Comparison of ENCODE assay signal across 8 mouse cellular contexts in the genomic region with DNA sequence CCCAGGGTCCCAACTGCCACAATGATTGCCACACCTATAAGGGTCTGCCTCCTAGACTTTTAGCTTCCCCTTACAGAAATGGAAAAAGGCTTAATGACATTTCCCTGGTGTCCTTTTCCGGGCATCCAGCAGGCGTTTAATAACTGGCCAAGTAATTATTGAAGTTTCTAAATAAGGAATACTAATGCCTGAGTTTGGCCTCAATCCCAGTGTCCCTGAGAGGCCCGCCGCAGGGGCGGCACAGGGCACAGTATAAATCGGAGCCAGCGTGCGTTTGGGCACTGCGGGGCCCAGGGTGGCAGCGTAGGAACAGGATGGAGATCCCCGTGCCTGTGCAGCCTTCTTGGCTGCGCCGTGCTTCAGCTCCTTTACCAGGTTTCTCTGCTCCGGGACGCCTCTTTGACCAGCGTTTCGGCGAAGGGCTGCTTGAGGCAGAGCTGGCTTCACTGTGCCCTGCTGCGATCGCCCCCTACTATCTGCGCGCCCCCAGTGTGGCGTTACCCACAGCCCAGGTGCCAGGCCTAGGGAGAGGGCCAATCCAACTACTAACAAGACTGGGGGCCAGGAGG. TPM values are rescaled to one million over a fixed set of nuclear protein-coding genes. Genes with fewer than 3 reads are reported as not detected.
DNase-seq lines count a peak whose midpoint lies in the region; ATAC-seq and TF ChIP-seq lines count a peak whose summit lies in the region.

No protein-coding gene starts in this region.

- no peaks in the 10 kb centered on the region for H3K9me3 ChIP-seq in embryonic facial prominence, embryonic 11.5 days (replicated peaks; ENCODE audit: control insufficient read depth, low read length)
- no peaks in the 10 kb centered on the region for H3K9me3 ChIP-seq in lung, embryonic 16.5 days (ENCODE audit: control insufficient read depth, low read length)

- no peak for TF ChIP-seq CTCF in kidney, adult 2 months (conservative IDR thresholded peaks at IDR 0.05; ENCODE audit: insufficient read depth, insufficient read length, low read depth, low read length)
- TF ChIP-seq CTCF in spleen, adult 2 months (IDR thresholded peaks at IDR 0.05; ENCODE audit: extremely low read depth, insufficient read depth, insufficient read length, insufficient replicate concordance) = no peak

- DNase-seq in urinary bladder, adult 2 months (ENCODE audit: low spot score) = peak; percentile 56
- no peak for DNase-seq in urinary bladder, postnatal 25 days (ENCODE audit: low spot score)
- peak; percentile 11 for DNase-seq in embryonic facial prominence, embryonic 11.5 days (ENCODE audit: low spot score)
- DNase-seq in heart, adult 9 months (ENCODE audit: low spot score in 2 of 2) = peak; percentile 61 to 77
- DNase-seq in kidney, adult 2 months = peak; percentile 59
- no peak for DNase-seq in spleen, adult 2 months (ENCODE audit: low read depth in 1 of 2, low spot score in 2 of 2)
- no peak for DNase-seq in left cerebral cortex, adult 8-10 months (ENCODE audit: low spot score in 2 of 2)

- H3K4me1 ChIP-seq in embryonic facial prominence, embryonic 11.5 days (ENCODE audit: control insufficient read depth, insufficient read depth, low read length) = peaks cover 8% of the 10 kb centered on the region
- no peaks in the 10 kb centered on the region; the same call in 1 of the 2 replicates for H3K4me1 ChIP-seq in kidney, adult 2 months (ENCODE audit: control insufficient read depth, insufficient read depth, low read length)
- H3K4me1 ChIP-seq in lung, embryonic 16.5 days (replicated peaks; ENCODE audit: control insufficient read depth, insufficient read depth, low read length) = peaks cover 10% of the 10 kb centered on the region
- peaks cover 5% of the 10 kb centered on the region for H3K4me1 ChIP-seq in spleen, adult 2 months (ENCODE audit: control insufficient read depth, insufficient read depth, insufficient read length)

- no peak for TF ChIP-seq POLR2A in kidney, adult 2 months (IDR thresholded peaks at IDR 0.05; ENCODE audit: low read depth, low read length)
- no peak for TF ChIP-seq POLR2A in spleen, adult 2 months (IDR thresholded peaks at IDR 0.05; ENCODE audit: low read depth, low read length)

- WGBS in embryonic facial prominence, embryonic 11.5 days = 7% methylated on average over 23 of the region's 23 CpGs
- WGBS in kidney, adult 2 months = under 1% methylated on average over 23 of the region's 23 CpGs
- WGBS in lung, embryonic 16.5 days = 2% methylated on average over 23 of the region's 23 CpGs
- 6% methylated on average over 23 of the region's 23 CpGs for WGBS in spleen, adult 2 months

- ATAC-seq in embryonic facial prominence, embryonic 11.5 days (replicated peaks; ENCODE audit: insufficient number of reproducible peaks, low FRiP score, low TSS enrichment, low read depth) = no peak
- ATAC-seq in lung, embryonic 16.5 days (ENCODE audit: low read depth) = peak; percentile 11; the same call in 1 of the 2 replicates

- peaks cover 10% of the 10 kb centered on the region for H3K36me3 ChIP-seq in embryonic facial prominence, embryonic 11.5 days (replicated peaks; ENCODE audit: control insufficient read depth, insufficient read depth, low read depth, low read length)
- no peaks in the 10 kb centered on the region for H3K36me3 ChIP-seq in kidney, adult 2 months (ENCODE audit: control insufficient read depth, insufficient read depth, low read length)
- H3K36me3 ChIP-seq in lung, embryonic 16.5 days (ENCODE audit: control insufficient read depth, insufficient read depth, low read length) = peaks cover 19% of the 10 kb centered on the region
- peaks cover 19% of the 10 kb centered on the region for H3K36me3 ChIP-seq in spleen, adult 2 months (ENCODE audit: control insufficient read depth, insufficient read depth, low read length)

- peak overlapping the region; percentile 75 for H3K4me2 ChIP-seq in embryonic facial prominence, embryonic 11.5 days (ENCODE audit: low read depth, low read length)
- H3K4me2 ChIP-seq in lung, embryonic 16.5 days (ENCODE audit: low read depth, low read length) = peak overlapping the region; percentile 83

- H3K27ac ChIP-seq in embryonic facial prominence, embryonic 11.5 days (replicated peaks; ENCODE audit: low read depth, low read length) = no peak overlapping the region
- peak overlapping the region; percentile 71 for H3K27ac ChIP-seq in kidney, adult 2 months (ENCODE audit: insufficient read depth, low read depth, low read length)
- H3K27ac ChIP-seq in lung, embryonic 16.5 days (ENCODE audit: low read length) = peak overlapping the region; percentile 97
- H3K27ac ChIP-seq in spleen, adult 2 months (ENCODE audit: insufficient read depth, low read length) = peak overlapping the region; percentile 81

- H3K4me3 ChIP-seq in embryonic facial prominence, embryonic 11.5 days (ENCODE audit: low read depth, low read length) = peak overlapping the region; percentile 63
- H3K4me3 ChIP-seq in kidney, adult 2 months (ENCODE audit: insufficient read depth, low read depth, low read length) = peak overlapping the region; percentile 57
- peak overlapping the region; percentile 80 for H3K4me3 ChIP-seq in lung, embryonic 16.5 days (ENCODE audit: low read length)
- H3K4me3 ChIP-seq in spleen, adult 2 months (ENCODE audit: extremely low read depth, insufficient read depth, insufficient read length) = peak overlapping the region; percentile 77

- no peaks in the 10 kb centered on the region for H3K27me3 ChIP-seq in embryonic facial prominence, embryonic 11.5 days (ENCODE audit: control insufficient read depth, insufficient read depth, low read length)
- H3K27me3 ChIP-seq in kidney, adult 2 months (replicated peaks; ENCODE audit: control insufficient read depth, insufficient read depth, low read length) = no peaks in the 10 kb centered on the region
- no peaks in the 10 kb centered on the region for H3K27me3 ChIP-seq in lung, embryonic 16.5 days (ENCODE audit: control insufficient read depth, insufficient read depth, low read depth, low read length)
- no peaks in the 10 kb centered on the region for H3K27me3 ChIP-seq in spleen, adult 2 months (ENCODE audit: control insufficient read depth, insufficient read depth, low read length)

- peak overlapping the region; percentile 79 for H3K9ac ChIP-seq in embryonic facial prominence, embryonic 11.5 days (replicated peaks; ENCODE audit: low read length)
- H3K9ac ChIP-seq in lung, embryonic 16.5 days (ENCODE audit: low read length) = peak overlapping the region; percentile 92

RNA-seq across cellular contexts. Expression of a gene that starts 1.0 kb away (rescaled TPM):
- polyA plus RNA-seq in urinary bladder, adult 2 months (2012; rRNA removed) = 11.0 and 12.0 TPM in 2 replicates
- polyA plus RNA-seq in embryonic facial prominence, embryonic 11.5 days (2014; fragmentation: Nextera tagmentation; extraction: Ambion mirVana) = 13.0 and 13.7 TPM in 2 replicates
- 7.1 and 8.5 TPM in 2 replicates for polyA plus RNA-seq in kidney, adult 2 months (2012; rRNA removed)
- polyA plus RNA-seq in lung, embryonic 16.5 days (2015; fragmentation: Nextera tagmentation; extraction: Ambion mirVana) = 12.9 and 14.9 TPM in 2 replicates
- 8.5 and 10.8 TPM in 2 replicates for polyA plus RNA-seq in spleen, adult 2 months (2012; rRNA removed)
- total RNA-seq in left cerebral cortex, adult 8-10 months (2022) = 1 to 10 TPM; 3.4 to 4.4 (median 4.0) TPM

RNA-seq across cellular contexts. Expression of a gene that starts 1.1 kb away (rescaled TPM):
- polyA plus RNA-seq in urinary bladder, adult 2 months (2012; rRNA removed) = 342 and 444 TPM in 2 replicates
- polyA plus RNA-seq in embryonic facial prominence, embryonic 11.5 days (2014; fragmentation: Nextera tagmentation; extraction: Ambion mirVana) = 4.4 and 6.2 TPM in 2 replicates
- 21.6 and 50.4 TPM in 2 replicates for polyA plus RNA-seq in kidney, adult 2 months (2012; rRNA removed)
- 32.0 and 34.0 TPM in 2 replicates for polyA plus RNA-seq in lung, embryonic 16.5 days (2015; fragmentation: Nextera tagmentation; extraction: Ambion mirVana)
- polyA plus RNA-seq in spleen, adult 2 months (2012; rRNA removed) = 10.7 and 12.1 TPM in 2 replicates
- 1 to 10 TPM; 5.5 to 8.1 (median 6.4) TPM for total RNA-seq in left cerebral cortex, adult 8-10 months (2022)

RNA-seq across cellular contexts. Expression of a gene that starts 6.5 kb away (rescaled TPM):
- polyA plus RNA-seq in urinary bladder, adult 2 months (2012; rRNA removed) = 33.8 and 36.5 TPM in 2 replicates
- 40.2 and 44.8 TPM in 2 replicates for polyA plus RNA-seq in embryonic facial prominence, embryonic 11.5 days (2014; fragmentation: Nextera tagmentation; extraction: Ambion mirVana)
- 29.0 and 33.8 TPM in 2 replicates for polyA plus RNA-seq in kidney, adult 2 months (2012; rRNA removed)
- 38.1 and 46.1 TPM in 2 replicates for polyA plus RNA-seq in lung, embryonic 16.5 days (2015; fragmentation: Nextera tagmentation; extraction: Ambion mirVana)
- polyA plus RNA-seq in spleen, adult 2 months (2012; rRNA removed) = 34.9 and 36.4 TPM in 2 replicates
- 10 to 100 TPM; 33.8 to 45.0 (median 41.1) TPM for total RNA-seq in left cerebral cortex, adult 8-10 months (2022)

RNA-seq across cellular contexts. Expression of a gene that starts 10.0 kb away (rescaled TPM):
- polyA plus RNA-seq in urinary bladder, adult 2 months (2012; rRNA removed) = 69.1 and 74.1 TPM in 2 replicates
- 99.9 and 102 TPM in 2 replicates for polyA plus RNA-seq in embryonic facial prominence, embryonic 11.5 days (2014; fragmentation: Nextera tagmentation; extraction: Ambion mirVana)
- 47.9 and 54.5 TPM in 2 replicates for polyA plus RNA-seq in kidney, adult 2 months (2012; rRNA removed)
- 95.5 and 96.3 TPM in 2 replicates for polyA plus RNA-seq in lung, embryonic 16.5 days (2015; fragmentation: Nextera tagmentation; extraction: Ambion mirVana)
- 31.6 and 36.5 TPM in 2 replicates for polyA plus RNA-seq in spleen, adult 2 months (2012; rRNA removed)
- 10 to 100 TPM; 61.5 to 76.6 (median 71.7) TPM for total RNA-seq in left cerebral cortex, adult 8-10 months (2022)

RNA-seq across cellular contexts. Expression of a gene that starts 10.0 kb away (rescaled TPM):
- 2.8 and 5.1 TPM in 2 replicates for polyA plus RNA-seq in urinary bladder, adult 2 months (2012; rRNA removed)
- 5.9 and 7.0 TPM in 2 replicates for polyA plus RNA-seq in embryonic facial prominence, embryonic 11.5 days (2014; fragmentation: Nextera tagmentation; extraction: Ambion mirVana)
- 1.5 and 1.9 TPM in 2 replicates for polyA plus RNA-seq in kidney, adult 2 months (2012; rRNA removed)
- 14.3 and 18.2 TPM in 2 replicates for polyA plus RNA-seq in lung, embryonic 16.5 days (2015; fragmentation: Nextera tagmentation; extraction: Ambion mirVana)
- 3.1 and 4.4 TPM in 2 replicates for polyA plus RNA-seq in spleen, adult 2 months (2012; rRNA removed)
- 1 to 10 TPM; 5.7 to 7.5 (median 6.3) TPM for total RNA-seq in left cerebral cortex, adult 8-10 months (2022)

Comparison
In these comparisons a context has a peak if more than half of its experiments do, and no peak if none do; other contexts are left out.
1. DNase-seq: peak in urinary bladder, adult 2 months (single experiment), embryonic facial prominence, embryonic 11.5 days (single experiment), heart, adult 9 months (2 of 2) and kidney, adult 2 months (single experiment); none in urinary bladder, postnatal 25 days (single experiment), spleen, adult 2 months (0 of 2) and left cerebral cortex, adult 8-10 months (0 of 2).
2. Peak in every context shown above with its lines, with median percentiles within 50 percentile points of each other: H3K4me3 ChIP-seq.